Mouse (Mus musculus) limb, embryonic 14.5 days (tissue): ENCODE results near the gene Fam214a. TPM values are rescaled to one million over a fixed set of nuclear protein-coding genes. Genes with fewer than 3 reads are reported as not detected.

Source experiments
- ATAC-seq: fragments of 200-750 bp; cut with Nextera tagmentation; 2 replicates; pipeline ENCODE4 v1.8.0; 2017; ENCODE audit warnings: low read depth, moderate number of reproducible peaks, moderate TSS enrichment; ENCODE audit not compliant: low FRiP score
- DNase-seq: peaks from one replicate; pipeline ENCODE4 v3.0.0-alpha.2; 2015; ENCODE audit warnings: low spot score
- H3K27ac ChIP-seq: fragments of 300-500 bp; sonication (generic); replicated peaks from 2 replicates; pipeline ENCODE4 v1.5.1; 2014; ENCODE audit warnings: low read depth, mild to moderate bottlenecking, low read length, moderate library complexity, mixed read lengths
- H3K27me3 ChIP-seq: fragments of 300-500 bp; sonication (generic); 2 replicates; pipeline ENCODE4 v1.6.1; 2014; ENCODE audit warnings: low read length, mixed read lengths; ENCODE audit not compliant: control insufficient read depth, insufficient read depth
- H3K36me3 ChIP-seq: fragments of 300-500 bp; sonication (generic); 2 replicates; pipeline ENCODE4 v1.6.1; 2014; ENCODE audit warnings: mild to moderate bottlenecking, low read length, moderate library complexity, mixed read lengths; ENCODE audit not compliant: control insufficient read depth, insufficient read depth
- H3K4me1 ChIP-seq: fragments of 300-500 bp; sonication (generic); 2 replicates; pipeline ENCODE4 v1.6.1; 2014; ENCODE audit warnings: antibody characterized with exemption, low read length, mixed read lengths; ENCODE audit not compliant: control insufficient read depth, insufficient read depth
- H3K4me2 ChIP-seq: fragments of 300-500 bp; sonication (generic); replicated peaks from 2 replicates; pipeline ENCODE4 v1.6.1; 2014; ENCODE audit warnings: low read depth, mild to moderate bottlenecking, low read length, moderate library complexity; ENCODE audit not compliant: severe bottlenecking
- H3K4me3 ChIP-seq: fragments of 300-500 bp; sonication (generic); replicated peaks from 2 replicates; pipeline ENCODE4 v1.5.1; 2014; ENCODE audit warnings: low read length
- H3K9ac ChIP-seq: fragments of 300-500 bp; sonication (generic); 2 replicates; pipeline ENCODE4 v1.6.1; 2014; ENCODE audit warnings: mild to moderate bottlenecking, low read depth, low read length, moderate library complexity; ENCODE audit not compliant: severe bottlenecking
- H3K9me3 ChIP-seq: fragments of 300-500 bp; sonication (generic); 2 replicates; pipeline ENCODE4 v1.6.1; 2016; ENCODE audit warnings: low read length; ENCODE audit not compliant: control insufficient read depth
- POLR2A ChIP-seq: fragments of 200-500 bp; IDR thresholded peaks from 2 replicates; pipeline ENCODE4 v1.8.0; 2012; ENCODE audit warnings: inconsistent platforms, mild to moderate bottlenecking, moderate library complexity, borderline replicate concordance; ENCODE audit not compliant: insufficient read depth, insufficient read length; ENCODE audit errors: extremely low read depth
- WGBS: fragments of 180-500 bp; shearing (Covaris S2); extraction: QIAGEN DNeasy Blood & Tissue Kit; methylation state at CpG from one replicate; pipeline ENCODE4 v1.1.7; 2014; 5-methylcytosine and 5-hydroxymethylcytosine counted together
- polyA plus RNA-seq, 2 experiments: library from polyadenylated mRNA; depleted of rRNA in 1 of 2; stranded (reverse) in 1 of 2; unstranded in 1 of 2; fragments of >200 nt; fragmentation: Nextera tagmentation in 1 of 2; extraction: Ambion mirVana in 1 of 2; gene quantifications; 2 replicates each; pipeline versions ENCODE4 v1.2.1 to v1.2.3; 2012 to 2014

Gene Fam214a
- polyA plus RNA-seq, 2 experiments, result 9.6 to 10.7 TPM

GRCm38 (mm10) chr9:74961073-74961575 lies 8.4 kb downstream of the Fam214a start:
- ATAC-seq (no peak), DNase-seq (no peak)
- Histone ChIP-seq H3K9ac (no peak overlapping the region), H3K4me3 (no peak overlapping the region), H3K4me1 (no peaks in the 10 kb centered on the region), H3K27me3 (no peaks in the 10 kb centered on the region), H3K27ac (no peak overlapping the region), H3K9me3 (no peaks in the 10 kb centered on the region), H3K4me2 (no peak overlapping the region), H3K36me3 (peaks cover 4% of the 10 kb centered on the region; the same call in 1 of the 2 replicates)
- 19% methylated on average over 14 of the region's 14 CpGs for WGBS
- TF ChIP-seq POLR2A, result no peak

GRCm38 (mm10) chr9:74963953-74964352 lies 11.3 kb downstream of the Fam214a start:
- Histone ChIP-seq H3K9ac (no peak overlapping the region), H3K36me3 (no peaks in the 10 kb centered on the region), H3K27me3 (no peaks in the 10 kb centered on the region), H3K4me3 (no peak overlapping the region), H3K27ac (no peak overlapping the region), H3K4me1 (no peaks in the 10 kb centered on the region), H3K9me3 (no peaks in the 10 kb centered on the region), H3K4me2 (no peak overlapping the region)
- DNase-seq, result no peak
- TF ChIP-seq POLR2A, result no peak
- 43% methylated on average over 2 of the region's 2 CpGs for WGBS
- ATAC-seq, result no peak

GRCm38 (mm10) chr9:74964866-74965384 lies 12.2 kb downstream of the Fam214a start:
- Histone ChIP-seq H3K4me1 (no peaks in the 10 kb centered on the region), H3K9ac (no peak overlapping the region), H3K9me3 (no peaks in the 10 kb centered on the region), H3K27me3 (no peaks in the 10 kb centered on the region), H3K4me3 (no peak overlapping the region), H3K27ac (no peak overlapping the region), H3K36me3 (no peaks in the 10 kb centered on the region), H3K4me2 (no peak overlapping the region)
- ATAC-seq, result no peak
- TF ChIP-seq POLR2A, result no peak
- DNase-seq, result no peak
- WGBS, result 88% methylated on average over 10 of the region's 10 CpGs

- WGBS, result 56% methylated on average over 4 of the region's 4 CpGs
- no peaks in the 10 kb centered on the region for H3K9me3 ChIP-seq
- no peaks in the 10 kb centered on the region for H3K27me3 ChIP-seq
- ATAC-seq (no peak), DNase-seq (no peak)
- H3K4me1 ChIP-seq, result no peaks in the 10 kb centered on the region
- TF ChIP-seq POLR2A, result no peak
- H3K9ac ChIP-seq, result no peak overlapping the region
- no peak overlapping the region for H3K4me2 ChIP-seq
- no peak overlapping the region for H3K4me3 ChIP-seq
- H3K36me3 ChIP-seq, result no peaks in the 10 kb centered on the region
- no peak overlapping the region for H3K27ac ChIP-seq
Measured at GRCm38 (mm10) chr9:74966200-74966599, 13.5 kb downstream of the Fam214a start.

GRCm38 (mm10) chr9:74968647-74969428 lies 16.2 kb downstream of the Fam214a start:
- no peak overlapping the region for H3K4me2 ChIP-seq
- no peak overlapping the region for H3K9ac ChIP-seq
- no peak overlapping the region for H3K27ac ChIP-seq
- no peak overlapping the region for H3K4me3 ChIP-seq
- H3K4me1 ChIP-seq, result no peaks in the 10 kb centered on the region
- H3K36me3 ChIP-seq, result no peaks in the 10 kb centered on the region
- no peak for DNase-seq
- 89% methylated on average over 8 of the region's 8 CpGs for WGBS
- ATAC-seq, result no peak
- no peaks in the 10 kb centered on the region for H3K9me3 ChIP-seq
- H3K27me3 ChIP-seq, result no peaks in the 10 kb centered on the region
- TF ChIP-seq POLR2A, result no peak
